Mouse (Mus musculus): ENCODE measurements at regions not wholly inside any gene's neighbourhood (a gene's known extent, or its start where the extent isn't known, plus 50 kb on each side); places are given as distances from the start of the nearest gene placed in this dataset.

GRCm38 (mm10) chr4:153110291-153110746, 372.3 kb downstream of the Ajap1 start:
- TF ChIP-seq CTCF (conservative IDR thresholded peaks at IDR 0.05 in 1 of 2, IDR thresholded peaks at IDR 0.05 in 1 of 2; ENCODE audit: low read depth in 2 of 2, low read length in 2 of 2) (no peak), TBP (conservative IDR thresholded peaks at IDR 0.05; ENCODE audit: low read depth, low read length) (no peak), USF1 (IDR thresholded peaks at IDR 0.05; ENCODE audit: low read depth, low read length) (no peak), PAX5 (IDR thresholded peaks at IDR 0.05; ENCODE audit: low read length) (no peak), E2F4 (IDR thresholded peaks at IDR 0.05; ENCODE audit: insufficient replicate concordance, low read depth, low read length) (no peak), MAZ (IDR thresholded peaks at IDR 0.05; ENCODE audit: low read depth, low read length) (no peak), POLR2A (IDR thresholded peaks at IDR 0.05; ENCODE audit: low read depth, low read length) (no peak), RAD21 (IDR thresholded peaks at IDR 0.05; ENCODE audit: low read depth, low read length) (no peak), JUND (conservative IDR thresholded peaks at IDR 0.05; ENCODE audit: low read depth, low read length) (no peak)
